Mouse (Mus musculus): ENCODE measurements around the gene Evpl. TPM values are rescaled to one million over a fixed set of nuclear protein-coding genes. Genes with fewer than 3 reads are reported as not detected.
"Not testable (repeated sequence)": the region's sequence is repeated elsewhere in the genome, so short reads cannot be mapped to it uniquely, and the experiment has no call there.

Evpl gene
- polyA plus RNA-seq, 1 experiment from 2014 or later: 2.9 TPM

- DNase-seq (ENCODE audit: low spot score): no peak
- peaks cover 35% of the 10 kb centered on the region for H3K27me3 ChIP-seq (replicated peaks; ENCODE audit: insufficient read depth, low read length)
Measured at GRCm38 (mm10) chr11:116281671-116282070, 43.8 kb upstream of the Evpl start.

GRCm38 (mm10) chr11:116280751-116281663, 43.1 kb upstream of the Evpl start, which contains the start of gene Galr2:
TSS of gene Galr2 (plus strand) at chr11:116280939.
- WGBS: 9% methylated on average over 48 of the region's 48 CpGs

More at GRCm38 (mm10) chr11:116281671-116282070, 43.8 kb upstream of the Evpl start:
- peak overlapping the region; percentile 12; the same call in 1 of the 2 replicates for H3K4me3 ChIP-seq (ENCODE audit: low read depth, low read length)
- no peak for ATAC-seq
- H3K27ac ChIP-seq (ENCODE audit: low read length): no peak overlapping the region
- no peaks in the 10 kb centered on the region for H3K36me3 ChIP-seq (ENCODE audit: insufficient read depth, low read length)
- 2% methylated on average over 18 of the region's 18 CpGs for WGBS
- no peaks in the 10 kb centered on the region for H3K9me3 ChIP-seq (ENCODE audit: low read length)
- no peak for TF ChIP-seq CTCF (IDR thresholded peaks at IDR 0.05)
- TF ChIP-seq EP300 (IDR thresholded peaks at IDR 0.05): no peak
- H3K4me1 ChIP-seq (ENCODE audit: insufficient read depth, low read depth, low read length): peaks cover 5% of the 10 kb centered on the region; the same call in 1 of the 2 replicates
- H3K9ac ChIP-seq (replicated peaks; ENCODE audit: low read depth): 0 out of 2 replicates have a peak overlapping the region, but pooled peaks have one; percentile 6
- peak overlapping the region; percentile 37 for H3K4me2 ChIP-seq (replicated peaks; ENCODE audit: low read depth, low read length)

GRCm38 (mm10) chr11:116277184-116277583, 39.3 kb upstream of the Evpl start:
- H3K4me1 ChIP-seq (ENCODE audit: insufficient read depth, low read depth, low read length); H3K9me3 ChIP-seq (ENCODE audit: low read length); H3K4me3 ChIP-seq (ENCODE audit: low read depth, low read length); H3K4me2 ChIP-seq (replicated peaks; ENCODE audit: low read depth, low read length); H3K36me3 ChIP-seq (ENCODE audit: insufficient read depth, low read length); H3K9ac ChIP-seq (replicated peaks; ENCODE audit: low read depth); H3K27ac ChIP-seq (ENCODE audit: low read length); ATAC-seq; DNase-seq (ENCODE audit: low spot score): not testable (repeated sequence)
- 80% methylated on average over 1 of the region's 1 CpGs for WGBS
- peaks cover 18% of the 10 kb centered on the region for H3K27me3 ChIP-seq (replicated peaks; ENCODE audit: insufficient read depth, low read length)

More at GRCm38 (mm10) chr11:116280751-116281663, 43.1 kb upstream of the Evpl start, which contains the start of gene Galr2:
- H3K9ac ChIP-seq (replicated peaks; ENCODE audit: low read depth): 0 out of 2 replicates have a peak within 1 kb of the TSS, but pooled peaks have one; percentile 6
- TF ChIP-seq EP300 (IDR thresholded peaks at IDR 0.05) (no peak), CTCF (IDR thresholded peaks at IDR 0.05) (peak; percentile 29)
- H3K4me3 ChIP-seq (ENCODE audit: low read depth, low read length): peak within 1 kb of the TSS; percentile 12; the same call in 1 of the 2 replicates
- ATAC-seq (no peak), DNase-seq (ENCODE audit: low spot score) (no peak)
- no peaks in the 10 kb centered on the region for H3K9me3 ChIP-seq (ENCODE audit: low read length)
- no peaks in the 10 kb centered on the region for H3K36me3 ChIP-seq (ENCODE audit: insufficient read depth, low read length)
- H3K4me2 ChIP-seq (replicated peaks; ENCODE audit: low read depth, low read length): peak within 1 kb of the TSS; percentile 37
- peaks cover 35% of the 10 kb centered on the region for H3K27me3 ChIP-seq (replicated peaks; ENCODE audit: insufficient read depth, low read length)
- no peak within 1 kb of the TSS for H3K27ac ChIP-seq (ENCODE audit: low read length)
- peaks cover 5% of the 10 kb centered on the region; the same call in 1 of the 2 replicates for H3K4me1 ChIP-seq (ENCODE audit: insufficient read depth, low read depth, low read length)

- TF ChIP-seq CTCF (IDR thresholded peaks at IDR 0.05) (peak; percentile 50), EP300 (IDR thresholded peaks at IDR 0.05) (no peak)
- peaks cover 5% of the 10 kb centered on the region; the same call in 1 of the 2 replicates for H3K4me1 ChIP-seq (ENCODE audit: insufficient read depth, low read depth, low read length)
- H3K4me2 ChIP-seq (replicated peaks; ENCODE audit: low read depth, low read length): peak within 1 kb of the TSS; percentile 90
- peak; percentile 100 for ATAC-seq
- H3K36me3 ChIP-seq (ENCODE audit: insufficient read depth, low read length): no peaks in the 10 kb centered on the region; the same call in 1 of the 2 replicates
- peak within 1 kb of the TSS; percentile 79 for H3K9ac ChIP-seq (replicated peaks; ENCODE audit: low read depth)
- peak within 1 kb of the TSS; percentile 43 for H3K27ac ChIP-seq (ENCODE audit: low read length)
- under 1% methylated on average over 31 of the region's 32 CpGs for WGBS
- no peaks in the 10 kb centered on the region for H3K27me3 ChIP-seq (replicated peaks; ENCODE audit: insufficient read depth, low read length)
- H3K4me3 ChIP-seq (ENCODE audit: low read depth, low read length): peak within 1 kb of the TSS; percentile 79
- peak; percentile 97 for DNase-seq (ENCODE audit: low spot score)
- H3K9me3 ChIP-seq (ENCODE audit: low read length): no peaks in the 10 kb centered on the region
Measured at GRCm38 (mm10) chr11:116274045-116274666, 36.3 kb upstream of the Evpl start, which contains the start of gene Srp68. TSS of gene Srp68 (minus strand) at chr11:116274217.

- TF ChIP-seq CTCF (IDR thresholded peaks at IDR 0.05) (no peak), EP300 (IDR thresholded peaks at IDR 0.05) (no peak)
- Histone ChIP-seq H3K4me3 (ENCODE audit: low read depth, low read length) (peak overlapping the region; percentile 79), H3K9me3 (ENCODE audit: low read length) (no peaks in the 10 kb centered on the region), H3K4me2 (replicated peaks; ENCODE audit: low read depth, low read length) (peak overlapping the region; percentile 90), H3K27me3 (replicated peaks; ENCODE audit: insufficient read depth, low read length) (no peaks in the 10 kb centered on the region), H3K27ac (ENCODE audit: low read length) (peak overlapping the region; percentile 43; the same call in 1 of the 2 replicates), H3K36me3 (ENCODE audit: insufficient read depth, low read length) (no peaks in the 10 kb centered on the region; the same call in 1 of the 2 replicates), H3K9ac (replicated peaks; ENCODE audit: low read depth) (peak overlapping the region; percentile 79), H3K4me1 (ENCODE audit: insufficient read depth, low read depth, low read length) (peaks cover 5% of the 10 kb centered on the region; the same call in 1 of the 2 replicates)
- under 1% methylated on average over 33 of the region's 39 CpGs for whole genome bisulfite sequencing
- DNase-seq (ENCODE audit: low spot score) (no peak), ATAC-seq (peak; percentile 50)
Measured at GRCm38 (mm10) chr11:116273469-116274044, 35.7 kb upstream of the Evpl start.

Data from lung, postnatal 0 days (tissue).